Mouse (Mus musculus) ES-Bruce4 (cell line): ENCODE measurements around the gene Surf6.

Source experiments
- CTCF ChIP-seq: IDR thresholded peaks from one replicate; pipeline ENCODE4 v1.8.1; 2011; ENCODE audit warnings: low read depth, low read length
- EP300 ChIP-seq: IDR thresholded peaks from 2 replicates; pipeline ENCODE4 v1.6.1; 2011; ENCODE audit warnings: low read depth, low read length; ENCODE audit not compliant: insufficient read depth

GRCm38 (mm10) chr2:26901834-26902400, 762 bp downstream of the Surf6 start:
- TF ChIP-seq CTCF: no peak
- no peak for TF ChIP-seq EP300
